Mouse (Mus musculus) myocyte (in vitro differentiated cells): ENCODE measurements at regions not wholly inside any gene's neighbourhood (a gene's known extent, or its start where the extent isn't known, plus 50 kb on each side); places are given as distances from the start of the nearest gene placed in this dataset.

Experiments used
- E2F4 ChIP-seq: IDR thresholded peaks from one replicate; pipeline ENCODE4 v1.6.1; 2011; ENCODE audit warnings: mild to moderate bottlenecking, control low read depth, moderate library complexity; ENCODE audit not compliant: insufficient read depth
- MAX ChIP-seq: IDR thresholded peaks from one replicate; pipeline ENCODE4 v1.6.1; 2011; ENCODE audit warnings: low read depth, mild to moderate bottlenecking, control low read depth
- MYOD1 ChIP-seq, 3 experiments: IDR thresholded peaks; one replicate each; pipeline ENCODE4 v1.6.1; 2011; ENCODE audit warnings: control low read depth in 2 of 3, low read depth in 2 of 3, mild to moderate bottlenecking in 2 of 3, moderate library complexity in 1 of 3; ENCODE audit not compliant: insufficient read length in 2 of 3, control insufficient read depth in 1 of 3
- POLR2A ChIP-seq: IDR thresholded peaks from one replicate; pipeline ENCODE4 v1.6.1; 2011; ENCODE audit warnings: low read depth, mild to moderate bottlenecking, control low read depth, moderate library complexity; ENCODE audit not compliant: insufficient read length
- POLR2AphosphoS2 ChIP-seq: IDR thresholded peaks from one replicate; pipeline ENCODE4 v1.6.1; 2011; ENCODE audit warnings: low read depth, control low read depth; ENCODE audit not compliant: insufficient read length
- TCF12 ChIP-seq: IDR thresholded peaks from one replicate; pipeline ENCODE4 v1.6.1; 2011; ENCODE audit warnings: mild to moderate bottlenecking, control low read depth; ENCODE audit not compliant: poor library complexity, insufficient read depth, severe bottlenecking
- USF1 ChIP-seq: IDR thresholded peaks from one replicate; pipeline ENCODE4 v1.6.1; 2011; ENCODE audit warnings: low read depth, mild to moderate bottlenecking, control low read depth, moderate library complexity

DNA sequence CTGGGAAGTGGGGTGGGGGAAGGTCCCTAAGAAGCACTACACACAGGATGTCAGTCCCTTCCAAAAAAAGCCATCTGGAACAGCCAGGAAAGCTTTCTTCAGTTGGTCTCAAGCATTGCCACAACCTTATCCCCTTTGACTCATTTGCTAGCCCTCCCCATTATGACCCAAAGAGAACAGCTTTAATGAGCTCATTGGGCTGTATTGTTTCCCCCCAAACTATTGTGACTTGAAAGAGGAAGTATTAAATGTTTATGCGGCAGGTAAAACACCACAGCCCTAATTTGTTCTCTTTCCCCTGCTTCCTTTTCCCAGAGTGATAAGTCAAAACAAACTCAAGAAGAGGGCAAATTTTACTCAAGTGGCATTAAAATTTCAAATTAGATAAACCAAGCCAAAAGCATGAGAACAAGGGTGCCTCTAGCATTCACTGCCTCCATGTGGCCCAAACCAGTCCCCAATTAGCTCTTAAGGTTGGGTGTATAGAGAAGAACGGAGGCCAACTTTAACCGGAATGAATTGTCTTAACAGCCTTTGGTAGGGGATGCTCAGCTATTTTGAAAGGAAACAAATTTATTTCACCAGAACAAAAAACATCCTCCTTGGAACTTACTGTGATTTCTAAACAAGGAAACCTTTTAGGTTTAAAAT, 196.7 kb upstream of the Sp8 start:
- TF ChIP-seq POLR2A (no peak), MYOD1 (IDR thresholded peaks at IDR 0.05; ENCODE audit: control insufficient read depth in 1 of 3, insufficient read length in 2 of 3, low read depth in 2 of 3) (no peak), POLR2AphosphoS2 (no peak), USF1 (no peak), MAX (no peak), E2F4 (no peak), TCF12 (no peak)
